Mouse (Mus musculus): ENCODE measurements at regions not wholly inside any gene's neighbourhood (a gene's known extent, or its start where the extent isn't known, plus 50 kb on each side); places are given as distances from the start of the nearest gene placed in this dataset.

GRCm38 (mm10) chr5:90706350-90706749 lies 52.8 kb upstream of the Cxcl5 start:
- ATAC-seq (replicated peaks; ENCODE audit: low read depth, poor library complexity, severe bottlenecking) = no peak

GRCm38 (mm10) chr5:90703653-90704052 lies 55.5 kb upstream of the Cxcl5 start:
- ATAC-seq (replicated peaks; ENCODE audit: low read depth, poor library complexity, severe bottlenecking) = no peak

- ATAC-seq (replicated peaks; ENCODE audit: low read depth, poor library complexity, severe bottlenecking) = 0 out of 2 replicates have a peak, but pooled peaks have one; percentile 31
Observed at GRCm38 (mm10) chr5:90700178-90700577, 59.0 kb upstream of the Cxcl5 start.

GRCm38 (mm10) chr5:90696064-90696463 lies 55.6 kb upstream of the Rassf6 start:
- ATAC-seq (replicated peaks; ENCODE audit: low read depth, poor library complexity, severe bottlenecking) = peak; percentile 80

GRCm38 (mm10) chr5:90694431-90694830 lies 54.0 kb upstream of the Rassf6 start:
- ATAC-seq (replicated peaks; ENCODE audit: low read depth, poor library complexity, severe bottlenecking) = peak; percentile 27; the same call in 1 of the 2 replicates

GRCm38 (mm10) chr5:90690746-90691145 lies 50.3 kb upstream of the Rassf6 start:
- no peak for ATAC-seq (replicated peaks; ENCODE audit: low read depth, poor library complexity, severe bottlenecking)

Data from common myeloid progenitor, adult 5-6 weeks (primary cell).